Mouse (Mus musculus) lung, postnatal 0 days (tissue): ENCODE measurements at regions not wholly inside any gene's neighbourhood (a gene's known extent, or its start where the extent isn't known, plus 50 kb on each side); places are given as distances from the start of the nearest gene placed in this dataset.

Experiments used
- CTCF ChIP-seq: IDR thresholded peaks from 2 replicates; pipeline ENCODE4 v1.5.1; 2016; ENCODE audit warnings: antibody characterized with exemption, mild to moderate bottlenecking
- EP300 ChIP-seq: IDR thresholded peaks from 2 replicates; pipeline ENCODE4 v1.6.1; 2016; ENCODE audit warnings: antibody characterized with exemption, mild to moderate bottlenecking, control low read depth

- TF ChIP-seq CTCF (no peak), EP300 (no peak)
Measured at GRCm38 (mm10) chr2:134696394-134696793, 52.4 kb upstream of the Tmx4 start.
